Comparison of ENCODE assay signal across 8 mouse cellular contexts in genomic region chr11:83291375-83292250, GRCm38 (mm10). TPM values are rescaled to one million over a fixed set of nuclear protein-coding genes. Genes with fewer than 3 reads are reported as not detected.
DNase-seq lines count a peak whose midpoint lies in the region; ATAC-seq and TF ChIP-seq lines count a peak whose summit lies in the region.

No protein-coding gene starts in this region.

- WGBS in forebrain, embryonic 12.5 days = under 1% methylated on average over 38 of the region's 38 CpGs
- WGBS in neural tube, embryonic 15.5 days = under 1% methylated on average over 36 of the region's 38 CpGs

- peak; percentile 94 for DNase-seq in c-Kit-positive CD71-positive TER-119-positive erythroid progenitor cells, embryonic 14.5 days (ENCODE audit: low spot score)
- peak; percentile 97 for DNase-seq in heart, postnatal 10 days
- peak; percentile 97 for DNase-seq in layer of hippocampus, adult 11-12 months (ENCODE audit: low spot score)
- peak; percentile 96 to 97 for DNase-seq in lung, adult 18-20 months
- peak; percentile 96 for DNase-seq in testis, postnatal 14 days (ENCODE audit: low spot score)

- H3K9me3 ChIP-seq in E14TG2a.4 (ENCODE audit: low read length) = no peaks in the 10 kb centered on the region
- H3K9me3 ChIP-seq in forebrain, embryonic 12.5 days = no peaks in the 10 kb centered on the region
- H3K9me3 ChIP-seq in neural tube, embryonic 15.5 days (replicated peaks) = no peaks in the 10 kb centered on the region

- H3K27ac ChIP-seq in forebrain, embryonic 12.5 days = peak overlapping the region; percentile 70
- peak overlapping the region; percentile 85 for H3K27ac ChIP-seq in neural tube, embryonic 15.5 days (replicated peaks)

- peak overlapping the region; percentile 73 for H3K9ac ChIP-seq in forebrain, embryonic 12.5 days
- peak overlapping the region; percentile 69 for H3K9ac ChIP-seq in neural tube, embryonic 15.5 days (replicated peaks)

- peak overlapping the region; percentile 93 for H3K4me3 ChIP-seq in E14TG2a.4 (replicated peaks; ENCODE audit: low read length)
- peak overlapping the region; percentile 52 for H3K4me3 ChIP-seq in forebrain, embryonic 12.5 days (replicated peaks)
- H3K4me3 ChIP-seq in neural tube, embryonic 15.5 days (replicated peaks) = peak overlapping the region; percentile 63

- intact Hi-C loops in heart, postnatal 10 days (cut with DNase I) = loop anchor here (2.0 to 10.0 kb wide), 2 partner anchors 19 to 527 kb away; partner anchors contain the start of genes Cct6b and Zfp830

- no peaks in the 10 kb centered on the region for H3K27me3 ChIP-seq in E14TG2a.4 (ENCODE audit: insufficient read depth, low read length)
- H3K27me3 ChIP-seq in forebrain, embryonic 12.5 days = no peaks in the 10 kb centered on the region
- H3K27me3 ChIP-seq in neural tube, embryonic 15.5 days (replicated peaks) = no peaks in the 10 kb centered on the region

- ATAC-seq in forebrain, embryonic 12.5 days (ENCODE audit: low FRiP score) = peak; percentile 100
- peak; percentile 100 for ATAC-seq in neural tube, embryonic 15.5 days (ENCODE audit: low FRiP score)

- peaks cover 40% of the 10 kb centered on the region for H3K36me3 ChIP-seq in E14TG2a.4 (ENCODE audit: insufficient read depth, low read length)
- H3K36me3 ChIP-seq in forebrain, embryonic 12.5 days (replicated peaks) = peaks cover 16% of the 10 kb centered on the region
- H3K36me3 ChIP-seq in neural tube, embryonic 15.5 days = peaks cover 14% of the 10 kb centered on the region

- H3K4me1 ChIP-seq in E14TG2a.4 (replicated peaks; ENCODE audit: low read depth, low read length) = peaks cover 32% of the 10 kb centered on the region
- peaks cover 23% of the 10 kb centered on the region for H3K4me1 ChIP-seq in forebrain, embryonic 12.5 days
- H3K4me1 ChIP-seq in neural tube, embryonic 15.5 days = peaks cover 39% of the 10 kb centered on the region

- H3K4me2 ChIP-seq in forebrain, embryonic 12.5 days = peak overlapping the region; percentile 79
- H3K4me2 ChIP-seq in neural tube, embryonic 15.5 days = peak overlapping the region; percentile 83

- no peak for TF ChIP-seq CTCF in E14TG2a.4 (conservative IDR thresholded peaks at IDR 0.05; ENCODE audit: low read length)

RNA-seq across cellular contexts. Expression of gene Slfn14, which starts 5.1 kb away (rescaled TPM):
- polyA plus RNA-seq in forebrain, embryonic 12.5 days (2016; fragmentation: Nextera tagmentation; extraction: Ambion mirVana) = 0.73 and 0.84 TPM in 2 replicates
- under 1 TPM; 0.10 to 0.15 TPM for total RNA-seq in heart, postnatal 10 days (2021)
- polyA plus RNA-seq in neural tube, embryonic 15.5 days (2015; fragmentation: Nextera tagmentation; extraction: Ambion mirVana) = 0.09 TPM in 1 of 2 replicates, not detected in the other

RNA-seq across cellular contexts. Expression of gene Ap2b1, which starts 7.2 kb away (rescaled TPM):
- 95.7 and 110 TPM in 2 replicates for polyA plus RNA-seq in forebrain, embryonic 12.5 days (2016; fragmentation: Nextera tagmentation; extraction: Ambion mirVana)
- total RNA-seq in heart, postnatal 10 days (2021) = 10 to 100 TPM; 73.2 to 81.4 TPM
- polyA plus RNA-seq in neural tube, embryonic 15.5 days (2015; fragmentation: Nextera tagmentation; extraction: Ambion mirVana) = 100 and 101 TPM in 2 replicates

RNA-seq across cellular contexts. Expression of gene Pex12, which starts 10.8 kb away (rescaled TPM):
- polyA plus RNA-seq in forebrain, embryonic 12.5 days (2016; fragmentation: Nextera tagmentation; extraction: Ambion mirVana) = 15.4 and 18.5 TPM in 2 replicates
- 10 to 100 TPM; 12.8 to 12.9 TPM for total RNA-seq in heart, postnatal 10 days (2021)
- 14.6 and 16.8 TPM in 2 replicates for polyA plus RNA-seq in neural tube, embryonic 15.5 days (2015; fragmentation: Nextera tagmentation; extraction: Ambion mirVana)

Comparison
In these comparisons a context has a peak if more than half of its experiments do, and no peak if none do; other contexts are left out.
1. Peak in every context shown above with its lines: DNase-seq, ATAC-seq, H3K4me3 ChIP-seq and H3K27ac ChIP-seq.